Mouse (Mus musculus) MEL (cell line): Measurements from ENCODE around the gene Slmap. TPM values are rescaled to one million over a fixed set of nuclear protein-coding genes. Genes with fewer than 3 reads are reported as not detected.

Experiments used
- DNase-seq: peaks from one replicate; pipeline ENCODE4 v3.0.0; 2011; ENCODE audit warnings: low read depth, low spot score
- H3K27ac ChIP-seq: 2 replicates; pipeline ENCODE4 v1.5.1; 2012; ENCODE audit warnings: low read depth, mild to moderate bottlenecking, control low read depth, low read length, moderate library complexity; ENCODE audit not compliant: control insufficient read depth
- H3K27me3 ChIP-seq, 2 experiments: fragments of 150-350 bp in 1 of 2; sonication (generic) in 1 of 2; 2 replicates each; pipeline ENCODE4 v1.6.1; 2012; ENCODE audit warnings: low read length in 2 of 2, mild to moderate bottlenecking in 2 of 2, improper control_type of control experiment in 1 of 2, moderate library complexity in 1 of 2; ENCODE audit not compliant: insufficient read depth in 2 of 2, control insufficient read depth in 1 of 2
- H3K36me3 ChIP-seq, 2 experiments: 2 replicates each; pipeline ENCODE4 v1.6.1; 2012 to 2014; ENCODE audit warnings: low read length in 2 of 2, improper control_type of control experiment in 1 of 2, inconsistent platforms in 1 of 2, mild to moderate bottlenecking in 1 of 2; ENCODE audit not compliant: insufficient read depth in 2 of 2, control insufficient read depth in 1 of 2
- H3K4me1 ChIP-seq, 2 experiments: fragments of 150-350 bp in 1 of 2; sonication (generic) in 1 of 2; 2 replicates each; pipeline ENCODE4 v1.6.1; 2012; ENCODE audit warnings: low read length in 2 of 2, improper control_type of control experiment in 1 of 2, mild to moderate bottlenecking in 1 of 2; ENCODE audit not compliant: insufficient read depth in 2 of 2, control insufficient read depth in 1 of 2
- H3K4me3 ChIP-seq, 2 experiments: fragments of 150-350 bp in 1 of 2; sonication (generic) in 1 of 2; 2 replicates each; pipeline ENCODE4 v1.5.1; 2012; ENCODE audit warnings: low read depth in 2 of 2, low read length in 2 of 2, mild to moderate bottlenecking in 2 of 2, moderate library complexity in 2 of 2, control low read depth in 1 of 2, improper control_type of control experiment in 1 of 2; ENCODE audit not compliant: control insufficient read depth in 1 of 2, insufficient read depth in 1 of 2
- H3K79me2 ChIP-seq: 2 replicates; pipeline ENCODE4 v1.6.1; 2012; ENCODE audit warnings: mild to moderate bottlenecking, low read length, moderate library complexity; ENCODE audit not compliant: control insufficient read depth, poor library complexity, insufficient read depth
- H3K9ac ChIP-seq: 2 replicates; pipeline ENCODE4 v1.6.1; 2012; ENCODE audit warnings: low read depth, mild to moderate bottlenecking, control low read depth, low read length, moderate library complexity; ENCODE audit not compliant: control insufficient read depth, poor library complexity, severe bottlenecking
- H3K9me3 ChIP-seq: fragments of 150-350 bp; sonication (generic); replicated peaks from 2 replicates; pipeline ENCODE4 v1.6.1; 2012; ENCODE audit warnings: mild to moderate bottlenecking, low read length, improper control_type of control experiment, moderate library complexity; ENCODE audit not compliant: insufficient read depth
- BHLHE40 ChIP-seq: IDR thresholded peaks from 2 replicates; pipeline ENCODE4 v1.6.1; 2012; ENCODE audit warnings: low read depth, mild to moderate bottlenecking, inconsistent platforms, low read length, improper control_type of control experiment, borderline replicate concordance
- CHD2 ChIP-seq: IDR thresholded peaks from 2 replicates; pipeline ENCODE4 v1.6.1; 2011; ENCODE audit warnings: low read length, improper control_type of control experiment
- CTCF ChIP-seq, 3 experiments: IDR thresholded peaks in 2 of 3; conservative IDR thresholded peaks in 1 of 3; 2 replicates each; pipeline ENCODE4 v1.5.1; 2011 to 2012; ENCODE audit warnings: low read length in 3 of 3, low read depth in 2 of 3, mild to moderate bottlenecking in 2 of 3, improper control_type of control experiment in 1 of 3, inconsistent platforms in 1 of 3, mixed read lengths in 1 of 3, moderate library complexity in 1 of 3; ENCODE audit not compliant: control insufficient read depth in 1 of 3, insufficient read depth in 1 of 3, poor library complexity in 1 of 3, severe bottlenecking in 1 of 3
- E2F4 ChIP-seq: IDR thresholded peaks from 2 replicates; pipeline ENCODE4 v1.6.1; 2011; ENCODE audit warnings: low read depth, low read length, improper control_type of control experiment, borderline replicate concordance
- ELF1 ChIP-seq: IDR thresholded peaks from 2 replicates; pipeline ENCODE4 v1.6.1; 2014; ENCODE audit warnings: low read depth, mild to moderate bottlenecking, inconsistent platforms, low read length, improper control_type of control experiment, moderate library complexity
- ETS1 ChIP-seq: IDR thresholded peaks from 2 replicates; pipeline ENCODE4 v1.6.1; 2012; ENCODE audit warnings: low read depth, mild to moderate bottlenecking, inconsistent platforms, low read length, improper control_type of control experiment, moderate library complexity
- JUND ChIP-seq: IDR thresholded peaks from 2 replicates; pipeline ENCODE4 v1.6.1; 2011; ENCODE audit warnings: low read depth, mild to moderate bottlenecking, improper control_type of control experiment, low read length
- KAT2A ChIP-seq: conservative IDR thresholded peaks from 2 replicates; pipeline ENCODE4 v1.6.1; 2012; ENCODE audit warnings: low read depth, low read length, improper control_type of control experiment, inconsistent platforms
- MAFK ChIP-seq: IDR thresholded peaks from 2 replicates; pipeline ENCODE4 v1.6.1; 2011; ENCODE audit warnings: low read depth, mild to moderate bottlenecking, low read length, improper control_type of control experiment, borderline replicate concordance
- MAZ ChIP-seq: IDR thresholded peaks from 2 replicates; pipeline ENCODE4 v1.6.1; 2012; ENCODE audit warnings: low read depth, mild to moderate bottlenecking, inconsistent platforms, low read length, improper control_type of control experiment
- MXI1 ChIP-seq: IDR thresholded peaks from 2 replicates; pipeline ENCODE4 v1.6.1; 2011; ENCODE audit warnings: mild to moderate bottlenecking, low read depth, low read length, improper control_type of control experiment
- MYC ChIP-seq: IDR thresholded peaks from 2 replicates; pipeline ENCODE4 v1.6.1; 2011; ENCODE audit warnings: low read depth, mild to moderate bottlenecking, low read length, improper control_type of control experiment, moderate library complexity
- NELFE ChIP-seq: IDR thresholded peaks from 2 replicates; pipeline ENCODE4 v1.6.1; 2011; ENCODE audit warnings: low read depth, low read length, improper control_type of control experiment
- NRF1 ChIP-seq: IDR thresholded peaks from 2 replicates; pipeline ENCODE4 v1.6.1; 2014; ENCODE audit warnings: low read depth, mild to moderate bottlenecking, inconsistent platforms, low read length, improper control_type of control experiment, moderate library complexity; ENCODE audit not compliant: poor library complexity, insufficient read depth, severe bottlenecking
- POLR2A ChIP-seq, 2 experiments: IDR thresholded peaks; 2 replicates each; pipeline ENCODE4 v1.6.1; 2011 to 2012; ENCODE audit warnings: low read length in 2 of 2, mild to moderate bottlenecking in 2 of 2, control low read depth in 1 of 2, improper control_type of control experiment in 1 of 2, low read depth in 1 of 2, moderate library complexity in 1 of 2; ENCODE audit not compliant: control insufficient read depth in 1 of 2, insufficient read depth in 1 of 2, poor library complexity in 1 of 2
- POLR2AphosphoS2 ChIP-seq: IDR thresholded peaks from 2 replicates; pipeline ENCODE4 v1.6.1; 2011; ENCODE audit warnings: low read length, improper control_type of control experiment
- POLR2AphosphoS5 ChIP-seq: IDR thresholded peaks from 2 replicates; pipeline ENCODE4 v1.6.1; 2012; ENCODE audit warnings: low read depth, borderline replicate concordance, mild to moderate bottlenecking, inconsistent platforms, low read length, moderate library complexity, mixed read lengths
- RAD21 ChIP-seq: IDR thresholded peaks from 2 replicates; pipeline ENCODE4 v1.6.1; 2011; ENCODE audit warnings: mild to moderate bottlenecking, low read depth, low read length, improper control_type of control experiment
- RCOR1 ChIP-seq: IDR thresholded peaks from 2 replicates; pipeline ENCODE4 v1.6.1; 2012; ENCODE audit warnings: low read depth, mild to moderate bottlenecking, inconsistent platforms, low read length, improper control_type of control experiment
- SIN3A ChIP-seq: IDR thresholded peaks from 2 replicates; pipeline ENCODE4 v1.6.1; 2012; ENCODE audit warnings: low read length, improper control_type of control experiment, inconsistent platforms
- SMC3 ChIP-seq: IDR thresholded peaks from 2 replicates; pipeline ENCODE4 v1.6.1; 2011; ENCODE audit warnings: low read depth, low read length, improper control_type of control experiment
- TAL1 ChIP-seq: IDR thresholded peaks from 2 replicates; pipeline ENCODE4 v1.6.1; 2012; ENCODE audit warnings: mild to moderate bottlenecking, inconsistent platforms, low read length, moderate library complexity, mixed read lengths
- TCF12 ChIP-seq: IDR thresholded peaks from 2 replicates; pipeline ENCODE4 v1.6.1; 2014; ENCODE audit warnings: low read depth, mild to moderate bottlenecking, inconsistent platforms, low read length, improper control_type of control experiment, moderate library complexity
- UBTF ChIP-seq: IDR thresholded peaks from 2 replicates; pipeline ENCODE4 v1.6.1; 2012; ENCODE audit warnings: low read depth, mild to moderate bottlenecking, inconsistent platforms, low read length, improper control_type of control experiment, moderate library complexity, borderline replicate concordance; ENCODE audit not compliant: insufficient read depth
- USF2 ChIP-seq, 2 experiments: IDR thresholded peaks; 2 replicates each; pipeline ENCODE4 v1.6.1; 2011 to 2012; ENCODE audit warnings: improper control_type of control experiment in 2 of 2, low read length in 2 of 2, borderline replicate concordance in 1 of 2, inconsistent platforms in 1 of 2, low read depth in 1 of 2, mild to moderate bottlenecking in 1 of 2; ENCODE audit not compliant: insufficient read depth in 1 of 2
- ZC3H11A ChIP-seq: IDR thresholded peaks from 2 replicates; pipeline ENCODE4 v1.6.1; 2012; ENCODE audit warnings: low read depth, mild to moderate bottlenecking, inconsistent platforms, low read length, improper control_type of control experiment
- ZMIZ1 ChIP-seq: IDR thresholded peaks from 2 replicates; pipeline ENCODE4 v1.6.1; 2012; ENCODE audit warnings: low read depth, mild to moderate bottlenecking, inconsistent platforms, low read length, improper control_type of control experiment, moderate library complexity
- ZNF384 ChIP-seq: IDR thresholded peaks from 2 replicates; pipeline ENCODE4 v1.6.1; 2012; ENCODE audit warnings: low read depth, mild to moderate bottlenecking, inconsistent platforms, low read length, improper control_type of control experiment
- polyA plus RNA-seq, 2 experiments: library from polyadenylated mRNA; stranded (reverse) in 1 of 2; unstranded in 1 of 2; fragments of >175 nt in 1 of 2; fragments of >200 nt in 1 of 2; gene quantifications; 2 replicates each; pipeline versions ENCODE4 v1.2.1 to v1.2.4; 2012; ENCODE audit warnings: low replicate concordance in 2 of 2, low read depth in 1 of 2; ENCODE audit not compliant: insufficient read length in 2 of 2, insufficient read depth in 1 of 2, missing spikeins in 1 of 2
- total RNA-seq: library from RNA; depleted of rRNA; stranded (reverse); fragments of 300-350 nt; gene quantifications from 2 replicates; pipeline ENCODE4 v1.2.3, GENCODE M21; 2012

The Slmap gene
- total and polyA plus RNA-seq, 3 experiments = 21.4 to 41.9 TPM; not detected in 1

DNA sequence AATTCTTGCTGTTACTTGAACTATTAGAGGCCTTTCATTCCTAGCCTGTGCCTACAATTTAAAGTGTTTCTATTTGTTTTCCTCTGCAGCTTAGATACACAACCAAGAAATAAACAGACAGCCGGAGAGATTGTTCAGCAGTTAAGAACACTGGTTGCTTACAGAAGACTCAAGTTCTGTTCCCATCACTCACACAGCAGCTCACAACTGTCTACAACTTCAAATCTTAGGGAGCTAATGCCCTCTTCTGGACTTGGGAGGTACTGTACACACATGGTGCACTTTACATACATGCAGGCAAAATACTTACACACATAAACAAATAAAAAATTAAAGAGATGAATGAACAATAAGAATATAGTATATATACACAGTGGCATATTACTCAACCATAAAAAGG is 39.7 kb downstream of the Slmap start:
- Histone ChIP-seq H3K9me3 (no peaks in the 10 kb centered on the region), H3K27me3 (no peaks in the 10 kb centered on the region), H3K36me3 (no peaks in the 10 kb centered on the region; a peak in 1 of 4 replicates), H3K79me2 (peaks cover 30% of the 10 kb centered on the region), H3K27ac (no peak overlapping the region), H3K9ac (no peak overlapping the region), H3K4me1 (no peaks in the 10 kb centered on the region), H3K4me3 (no peak overlapping the region)
- TF ChIP-seq RCOR1 (no peak), ZC3H11A (0 out of 2 replicates have a peak, but pooled peaks have one; percentile 13), MAZ (no peak), ZMIZ1 (no peak), MYC (no peak), MXI1 (no peak), CTCF (IDR thresholded peaks at IDR 0.05 in 2 of 3, conservative IDR thresholded peaks at IDR 0.05 in 1 of 3; ENCODE audit: control insufficient read depth in 1 of 3, insufficient read depth in 1 of 3, low read depth in 2 of 3, low read length in 3 of 3, poor library complexity in 1 of 3, severe bottlenecking in 1 of 3) (peak in 2 of 3 experiments; percentile 31 to 38; a peak in 2 of 6 replicates), SIN3A (no peak), NRF1 (no peak), BHLHE40 (no peak), TCF12 (no peak), CHD2 (no peak), ZNF384 (no peak), E2F4 (no peak), ETS1 (no peak), POLR2A (IDR thresholded peaks at IDR 0.05; ENCODE audit: control insufficient read depth in 1 of 2, insufficient read depth in 1 of 2, low read depth in 1 of 2, low read length in 2 of 2, poor library complexity in 1 of 2) (no peak), UBTF (no peak), POLR2AphosphoS2 (no peak), SMC3 (peak; percentile 28), ELF1 (no peak), USF2 (IDR thresholded peaks at IDR 0.05; ENCODE audit: borderline replicate concordance in 1 of 2, insufficient read depth in 1 of 2, low read depth in 1 of 2, low read length in 2 of 2) (no peak), RAD21 (peak; percentile 15), POLR2AphosphoS5 (no peak), MAFK (no peak), KAT2A (no peak), NELFE (no peak), TAL1 (no peak), JUND (no peak)
- DNase-seq = peak; percentile 57
